Mouse (Mus musculus) ES-E14 (cell line): ENCODE data around the gene Thada. TPM values are rescaled to one million over a fixed set of nuclear protein-coding genes. Genes with fewer than 3 reads are reported as not detected.

Experiments
- DNase-seq: peaks from one replicate; pipeline ENCODE4 v3.0.0-alpha.2; 2013; ENCODE audit warnings: low read depth, low spot score
- H3K27ac ChIP-seq: 2 replicates; pipeline ENCODE4 v1.5.1; 2012; ENCODE audit warnings: low read depth, mild to moderate bottlenecking, low read length, moderate library complexity, mixed read lengths; ENCODE audit not compliant: poor library complexity, insufficient read depth, severe bottlenecking
- H3K36me3 ChIP-seq: 2 replicates; pipeline ENCODE4 v1.6.1; 2012; ENCODE audit warnings: mild to moderate bottlenecking, low read length, moderate library complexity, mixed read lengths; ENCODE audit not compliant: control insufficient read depth, poor library complexity, insufficient read depth, severe bottlenecking
- H3K4me1 ChIP-seq, 2 experiments: fragments of 150-350 bp in 1 of 2; sonication (generic) in 1 of 2; 2 replicates each; pipeline ENCODE4 v1.6.1; 2012; ENCODE audit warnings: low read length in 2 of 2, mild to moderate bottlenecking in 1 of 2, mixed read lengths in 1 of 2; ENCODE audit not compliant: control insufficient read depth in 2 of 2, insufficient read depth in 2 of 2, poor library complexity in 1 of 2
- H3K4me3 ChIP-seq, 2 experiments: fragments of 150-350 bp in 1 of 2; sonication (generic) in 1 of 2; 2 replicates each; pipeline ENCODE4 v1.5.1; 2012; ENCODE audit warnings: low read length in 2 of 2, low read depth in 1 of 2, mild to moderate bottlenecking in 1 of 2, mixed read lengths in 1 of 2; ENCODE audit not compliant: insufficient read depth in 1 of 2, poor library complexity in 1 of 2, severe bottlenecking in 1 of 2
- H3K9ac ChIP-seq: 2 replicates; pipeline ENCODE4 v1.6.1; 2012; ENCODE audit warnings: low read depth, mild to moderate bottlenecking, low read length, mixed read lengths; ENCODE audit not compliant: poor library complexity, insufficient read depth, severe bottlenecking
- H3K9me3 ChIP-seq: fragments of 150-350 bp; sonication (generic); 2 replicates; pipeline ENCODE4 v1.6.1; 2012; ENCODE audit warnings: low read depth, mild to moderate bottlenecking, low read length; ENCODE audit not compliant: control insufficient read depth, insufficient read depth
- CHD2 ChIP-seq: IDR thresholded peaks from 2 replicates; pipeline ENCODE4 v1.6.1; 2014; ENCODE audit warnings: mild to moderate bottlenecking, low read depth, low read length, inconsistent platforms
- HCFC1 ChIP-seq: IDR thresholded peaks from 2 replicates; pipeline ENCODE4 v1.6.1; 2012; ENCODE audit warnings: low read length, inconsistent platforms, borderline replicate concordance; ENCODE audit not compliant: insufficient read depth
- MAFK ChIP-seq: IDR thresholded peaks from 2 replicates; pipeline ENCODE4 v1.6.1; 2014; ENCODE audit warnings: mild to moderate bottlenecking, low read depth, low read length, inconsistent platforms; ENCODE audit not compliant: insufficient read depth
- ZC3H11A ChIP-seq: IDR thresholded peaks from 2 replicates; pipeline ENCODE4 v1.6.1; 2012; ENCODE audit warnings: low read depth, mild to moderate bottlenecking, inconsistent platforms, low read length, borderline replicate concordance
- ZNF384 ChIP-seq: IDR thresholded peaks from 2 replicates; pipeline ENCODE4 v1.6.1; 2012; ENCODE audit warnings: low read depth, low read length, inconsistent platforms
- in situ Hi-C, 2 experiments: fragments of 600-800 bp; cut with MboI; formaldehyde crosslinking; loops; one replicate each; pipeline ENCODE4 v1.15.1; 2025; ENCODE audit warnings: low sequenced_read_pairs in 2 of 2, inconsistent platforms in 1 of 2; ENCODE audit not compliant: unreplicated experiment in 2 of 2
- total RNA-seq: library from RNA; depleted of rRNA; stranded (reverse); fragments of 300-350 nt; gene quantifications from 2 replicates; pipeline ENCODE4 v1.2.3, GENCODE M21; 2012

The Thada gene
- total RNA-seq, 1 experiment, result 37.4 TPM

DNA sequence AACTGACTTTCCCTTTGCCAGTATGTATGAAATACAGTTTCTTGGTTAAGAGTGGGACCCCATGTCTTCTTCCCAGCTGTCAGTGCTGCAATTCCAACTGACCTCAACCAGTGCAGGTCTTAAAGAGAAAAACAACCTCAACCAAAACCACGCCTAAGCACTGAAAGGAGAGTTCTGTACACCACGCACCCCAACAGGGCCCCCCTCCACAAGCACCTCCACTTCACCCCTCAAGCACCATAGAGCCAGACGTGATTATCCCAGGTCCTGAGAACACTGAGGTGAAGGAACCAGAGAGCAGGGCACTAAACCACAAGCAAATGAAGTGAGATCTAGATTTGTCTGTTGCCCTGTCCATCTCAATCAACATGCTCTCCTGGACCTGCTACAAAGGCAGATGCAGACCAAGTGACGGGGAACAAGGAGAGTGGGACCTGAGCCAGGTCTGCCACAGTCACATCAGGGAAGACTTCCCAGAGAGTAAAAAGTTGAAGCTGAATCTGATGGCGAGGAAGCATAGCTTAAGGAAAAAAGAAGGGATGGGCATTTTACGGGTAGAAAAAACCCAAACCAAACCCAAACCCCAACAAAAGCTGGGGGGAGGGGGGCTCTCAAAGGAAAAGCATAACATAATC lies 93.5 kb downstream of the Thada start:
- TF ChIP-seq MAFK, result no peak
- no peak for TF ChIP-seq ZNF384
- no peak for TF ChIP-seq ZC3H11A
- TF ChIP-seq CHD2, result no peak
- TF ChIP-seq HCFC1, result no peak
- H3K4me1 ChIP-seq, result peaks cover 0 to 7% of the 10 kb centered on the region in 2 experiments; a peak in 3 of 4 replicates
- peaks cover 11% of the 10 kb centered on the region; the same call in 1 of the 2 replicates for H3K36me3 ChIP-seq
- no peak overlapping the region for H3K4me3 ChIP-seq
- H3K9ac ChIP-seq, result no peak overlapping the region
- no peak overlapping the region; the same call in 1 of the 2 replicates for H3K27ac ChIP-seq
- H3K9me3 ChIP-seq, result no peaks in the 10 kb centered on the region
- in situ Hi-C loops, result no loop called here
- DNase-seq, result no peak

DNA sequence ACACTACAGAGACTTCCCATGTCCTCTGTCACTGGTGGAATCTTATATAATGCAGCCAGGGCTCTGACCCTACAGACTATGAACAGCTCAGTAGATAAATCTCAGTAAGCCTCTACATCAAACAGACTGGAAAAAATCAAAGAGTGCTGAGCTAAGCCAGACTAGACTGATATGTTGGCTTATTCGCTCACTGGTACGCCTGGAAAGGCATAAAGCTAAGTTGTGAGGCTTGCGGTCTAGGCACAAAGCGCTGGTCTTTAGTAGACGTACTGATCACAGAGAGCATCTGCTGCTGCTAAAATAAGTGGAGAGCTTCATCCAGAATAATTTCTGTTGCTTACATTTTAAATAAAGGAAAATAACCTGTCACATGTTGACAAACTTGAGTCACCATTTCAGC lies 95.6 kb downstream of the Thada start:
- in situ Hi-C loops, result no loop called here
- peaks cover 0 to 7% of the 10 kb centered on the region in 2 experiments; a peak in 3 of 4 replicates for H3K4me1 ChIP-seq
- H3K4me3 ChIP-seq, result no peak overlapping the region
- no peak for DNase-seq
- H3K9me3 ChIP-seq, result no peaks in the 10 kb centered on the region
- H3K27ac ChIP-seq, result no peak overlapping the region
- TF ChIP-seq MAFK (no peak), CHD2 (no peak), ZNF384 (no peak), ZC3H11A (no peak), HCFC1 (no peak)
- H3K9ac ChIP-seq, result no peak overlapping the region
- H3K36me3 ChIP-seq, result peaks cover 7% of the 10 kb centered on the region; the same call in 1 of the 2 replicates

DNA sequence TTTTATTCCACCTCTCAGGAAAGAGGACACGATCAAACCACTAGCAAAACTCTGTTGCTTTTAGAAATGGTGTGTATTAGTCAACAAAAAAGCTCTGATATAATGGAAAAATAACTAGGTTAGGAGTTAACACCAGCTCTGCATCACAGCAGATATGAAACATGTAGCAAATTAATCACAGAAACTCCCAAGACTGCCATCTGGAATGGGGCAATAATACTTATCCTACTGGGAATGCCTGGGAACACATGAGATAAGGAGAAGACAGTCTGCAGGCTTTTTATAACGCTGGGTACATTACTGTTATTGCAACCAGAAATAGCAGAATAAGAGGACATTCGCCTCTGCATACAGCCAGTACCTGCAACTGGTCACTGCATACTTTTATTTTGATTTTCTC lies 96.2 kb downstream of the Thada start:
- Histone ChIP-seq H3K36me3 (peaks cover 6% of the 10 kb centered on the region; the same call in 1 of the 2 replicates), H3K4me3 (no peak overlapping the region), H3K9me3 (no peaks in the 10 kb centered on the region), H3K4me1 (peaks cover 0 to 7% of the 10 kb centered on the region in 2 experiments; a peak in 3 of 4 replicates), H3K27ac (no peak overlapping the region), H3K9ac (no peak overlapping the region)
- no peak for DNase-seq
- in situ Hi-C loops, result no loop called here
- no peak for TF ChIP-seq CHD2
- TF ChIP-seq ZC3H11A, result no peak
- no peak for TF ChIP-seq HCFC1
- no peak for TF ChIP-seq ZNF384

DNA sequence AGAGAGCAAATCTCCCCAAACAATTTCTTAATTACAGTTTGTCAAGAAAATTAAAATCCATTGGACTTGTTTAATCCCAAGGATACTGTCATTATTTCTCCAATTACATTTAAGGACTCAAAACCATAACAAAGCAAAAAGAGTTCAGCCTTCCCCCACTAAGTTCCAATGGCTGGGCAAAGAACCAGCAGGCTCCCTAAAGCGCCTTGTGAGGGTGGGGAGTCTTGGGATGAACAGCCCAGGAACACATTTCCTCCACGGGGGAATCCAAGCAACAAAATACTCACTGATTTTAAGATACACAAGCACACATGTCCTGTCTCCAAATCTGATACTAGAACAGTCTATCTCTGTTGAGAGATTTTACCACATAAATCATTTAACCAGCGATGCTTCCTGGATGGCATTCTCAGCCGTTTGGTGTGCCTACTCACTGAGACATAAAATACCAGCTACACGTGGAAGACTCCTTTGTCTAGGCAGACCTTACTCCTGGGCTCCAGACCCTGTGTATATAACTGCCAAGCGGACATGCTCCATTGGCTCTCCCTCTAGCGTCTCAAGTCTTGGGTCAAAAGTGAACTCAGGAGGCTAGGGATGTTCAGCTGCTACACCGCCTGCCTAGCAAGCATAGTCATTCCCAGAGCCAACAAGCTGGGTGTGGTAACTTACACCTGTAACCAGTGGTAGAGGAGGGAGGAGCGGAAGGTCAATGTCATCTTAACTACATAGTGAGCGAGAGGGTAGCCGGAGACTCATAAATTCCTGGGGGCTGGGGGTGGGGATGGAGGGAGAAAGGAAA lies 97.6 kb downstream of the Thada start:
- Histone ChIP-seq H3K9me3 (no peaks in the 10 kb centered on the region), H3K4me1 (peaks cover 3 to 10% of the 10 kb centered on the region in 2 experiments), H3K27ac (no peak overlapping the region), H3K4me3 (no peak overlapping the region), H3K9ac (no peak overlapping the region), H3K36me3 (peaks cover 7% of the 10 kb centered on the region; the same call in 1 of the 2 replicates)
- in situ Hi-C loops, result no loop called here
- TF ChIP-seq ZC3H11A, result no peak
- no peak for TF ChIP-seq MAFK
- no peak for TF ChIP-seq HCFC1
- TF ChIP-seq CHD2, result no peak
- no peak for TF ChIP-seq ZNF384
- DNase-seq, result no peak
